Mouse (Mus musculus) adrenal gland, postnatal 10 days (tissue): ENCODE measurements around the gene Uap1l1. TPM values are rescaled to one million over a fixed set of nuclear protein-coding genes. Genes with fewer than 3 reads are reported as not detected.

Source experiments
- DNase-seq: peaks from one replicate; pipeline ENCODE4 v3.0.0; 2021; ENCODE audit warnings: mixed read lengths
- total RNA-seq, 2 experiments: library from RNA; stranded (reverse); gene quantifications; 2 replicates each; pipeline ENCODE4 v1.2.3; 2021

Uap1l1 gene
- total RNA-seq, 2 experiments from 2014 or later, result 11.2 to 11.8 TPM

GRCm38 (mm10) chr2:25318119-25318966, 47.1 kb downstream of the Uap1l1 start:
- no peak for DNase-seq

GRCm38 (mm10) chr2:25311491-25311891, 54.0 kb downstream of the Uap1l1 start:
- no peak for DNase-seq

DNA sequence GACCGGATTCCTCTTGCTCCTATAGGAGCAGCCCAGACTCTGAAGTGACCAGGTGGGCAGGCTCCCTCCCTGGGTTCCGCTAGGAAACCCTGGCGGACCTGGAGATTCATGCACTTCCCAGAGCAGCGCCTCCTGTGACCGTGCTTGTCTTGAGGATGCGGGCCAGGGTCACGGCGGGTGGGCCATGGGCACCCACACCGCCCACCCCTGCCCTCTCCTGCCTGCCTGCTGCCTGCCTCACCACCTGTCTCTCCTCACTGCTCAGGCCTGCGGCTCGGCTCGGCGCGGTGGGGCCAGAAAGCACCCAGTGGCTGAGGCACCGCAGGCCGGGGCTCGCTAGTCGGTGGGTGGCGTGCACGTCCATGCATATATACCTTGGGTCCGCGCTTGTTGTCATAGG, 54.5 kb downstream of the Uap1l1 start:
- no peak for DNase-seq

GRCm38 (mm10) chr2:25310180-25310579, 55.3 kb downstream of the Uap1l1 start:
- no peak for DNase-seq

Other genes with a start within 250 kb of the Uap1l1 start
- gene Nrarp, start 184.9 kb downstream of the Uap1l1 start, total RNA-seq, result 10 to 100 TPM; 15.1 to 15.5 TPM
- gene Tor4a, start 168.8 kb downstream of the Uap1l1 start, total RNA-seq, result 10 to 100 TPM; 13.9 to 19.5 TPM
- gene Nelfb, start 154.2 kb downstream of the Uap1l1 start, total RNA-seq, result 10 to 100 TPM; 46.3 to 48.8 TPM
- not detected for gene Stpg3, start 151.0 kb downstream of the Uap1l1 start, total RNA-seq
- gene Fam166a, start 146.9 kb downstream of the Uap1l1 start, total RNA-seq, result not detected
- 100 to 1,000 TPM; 264 to 293 TPM for gene Tubb4b, start 141.0 kb downstream of the Uap1l1 start, total RNA-seq
- gene Slc34a3, start 131.3 kb downstream of the Uap1l1 start, total RNA-seq, result not detected
- not detected for gene Rnf224, start 128.9 kb downstream of the Uap1l1 start, total RNA-seq
- gene Rnf208, start 123.4 kb downstream of the Uap1l1 start, total RNA-seq, result 1 to 10 TPM; 6.4 to 7.3 TPM
- not detected for gene Cysrt1, start 123.2 kb downstream of the Uap1l1 start, total RNA-seq
- 1 to 10 TPM; 2.3 to 3.3 TPM for gene AL732309.1, start 118.8 kb downstream of the Uap1l1 start, total RNA-seq
- gene Tmem203, start 110.2 kb downstream of the Uap1l1 start, total RNA-seq, result 10 to 100 TPM; 27.7 to 31.0 TPM
- gene Tprn, start 103.1 kb downstream of the Uap1l1 start, total RNA-seq, result 10 to 100 TPM; 11.2 to 11.4 TPM
- 10 to 100 TPM; 48.0 to 52.2 TPM for gene Ssna1, start 93.2 kb downstream of the Uap1l1 start, total RNA-seq
- gene Anapc2, start 93.2 kb downstream of the Uap1l1 start, total RNA-seq, result 10 to 100 TPM; 61.0 to 73.1 TPM
- not detected for gene Tmem210, start 77.5 kb downstream of the Uap1l1 start, total RNA-seq
- gene Lrrc26, start 75.8 kb downstream of the Uap1l1 start, total RNA-seq, result not detected
- 1 to 10 TPM; 7.3 to 9.6 TPM for gene Grin1, start 46.5 kb downstream of the Uap1l1 start, total RNA-seq
- gene Man1b1, start 33.3 kb downstream of the Uap1l1 start, total RNA-seq, result 10 to 100 TPM; 41.5 to 41.9 TPM
- gene Dpp7, start 9.3 kb downstream of the Uap1l1 start, total RNA-seq, result 10 to 100 TPM; 15.4 to 19.1 TPM
- gene Sapcd2, start 6.6 kb upstream of the Uap1l1 start, total RNA-seq, result 1 to 10 TPM; 3.3 to 5.3 TPM
- gene Entpd2, start 30.2 kb upstream of the Uap1l1 start, total RNA-seq, result 10 to 100 TPM; 11.7 to 15.1 TPM
- 10 to 100 TPM; 67.8 to 83.9 TPM for gene Npdc1, start 33.7 kb upstream of the Uap1l1 start, total RNA-seq
- 1 to 10 TPM in 1 of 2 experiments, under 1 TPM in 1; 0.67 to 1.1 TPM for gene Fut7, start 57.6 kb upstream of the Uap1l1 start, total RNA-seq
- gene Abca2, start 63.0 kb upstream of the Uap1l1 start, total RNA-seq, result 10 to 100 TPM; 21.1 to 27.4 TPM
- under 1 TPM; 0.90 to 0.91 TPM for gene Clic3, start 91.2 kb upstream of the Uap1l1 start, total RNA-seq
- 10 to 100 TPM; 33.1 to 42.3 TPM for gene Paxx, start 95.4 kb upstream of the Uap1l1 start, total RNA-seq
- gene Ptgds, start 104.4 kb upstream of the Uap1l1 start, total RNA-seq, result 1 to 10 TPM; 3.8 to 3.9 TPM
- not detected for gene Lcn12, start 128.2 kb upstream of the Uap1l1 start, total RNA-seq
- 10 to 100 TPM; 73.1 to 88.8 TPM for gene Fbxw5, start 135.1 kb upstream of the Uap1l1 start, total RNA-seq
- 10 to 100 TPM; 16.8 to 42.9 TPM for gene C8g, start 136.0 kb upstream of the Uap1l1 start, total RNA-seq
- 10 to 100 TPM; 18.0 to 22.7 TPM for gene Traf2, start 181.3 kb upstream of the Uap1l1 start, total RNA-seq
- 100 to 1,000 TPM; 266 to 285 TPM for gene Edf1, start 192.2 kb upstream of the Uap1l1 start, total RNA-seq
- 1 to 10 TPM; 1.6 to 6.3 TPM for gene Mamdc4, start 209.2 kb upstream of the Uap1l1 start, total RNA-seq
- gene Phpt1, start 209.5 kb upstream of the Uap1l1 start, total RNA-seq, result 10 to 100 TPM; 63.5 to 82.8 TPM
- gene Ajm1, start 216.1 kb upstream of the Uap1l1 start, total RNA-seq, result 1 to 10 TPM; 1.8 to 2.2 TPM
- 10 to 100 TPM; 70.0 to 88.5 TPM for gene Rabl6, start 242.8 kb upstream of the Uap1l1 start, total RNA-seq